Mouse (Mus musculus): ENCODE measurements around the gene Eefsec. TPM values are rescaled to one million over a fixed set of nuclear protein-coding genes. Genes with fewer than 3 reads are reported as not detected.
A peak's percentile ranks its signal among the peaks of the same experiment; 100 is the strongest.

Gene Eefsec
- polyA plus RNA-seq, 1 experiment, result 5.2 TPM

DNA sequence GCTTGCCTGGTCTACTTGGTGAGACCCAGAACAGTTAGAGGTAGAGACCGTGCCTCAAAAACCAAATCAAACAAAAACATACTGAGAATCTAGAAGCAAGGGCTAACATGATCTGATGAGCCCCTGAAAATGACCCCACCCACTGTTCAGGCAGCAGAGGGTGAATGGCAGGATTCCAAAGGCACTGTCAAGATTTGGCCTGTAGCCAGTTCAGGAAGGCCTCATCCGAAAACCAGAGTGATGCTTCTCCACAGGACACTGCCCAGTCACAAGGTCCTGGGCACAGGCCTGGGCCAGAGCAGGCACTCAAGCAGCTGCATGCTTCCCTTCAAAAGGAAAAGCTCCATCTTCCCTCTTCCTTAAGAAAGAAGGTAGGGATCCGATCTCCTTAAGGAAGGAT is 2.9 kb downstream of the Eefsec start:
- TF ChIP-seq POLR2A (IDR thresholded peaks at IDR 0.05; ENCODE audit: borderline replicate concordance, control insufficient read depth, low read depth, low read length) (no peak), CTCF (IDR thresholded peaks at IDR 0.05; ENCODE audit: control insufficient read depth, insufficient read depth, low read length) (no peak)
- Histone ChIP-seq H3K4me3 (replicated peaks; ENCODE audit: control insufficient read depth, low read depth, low read length) (no peak overlapping the region), H3K4me1 (ENCODE audit: control insufficient read depth, insufficient read depth, low read length) (peaks cover 2% of the 10 kb centered on the region; the same call in 1 of the 2 replicates), H3K27ac (ENCODE audit: control insufficient read depth, insufficient read depth, low read depth, low read length, poor library complexity) (no peak overlapping the region)
- WGBS, result 67% methylated on average over 3 of the region's 3 CpGs

DNA sequence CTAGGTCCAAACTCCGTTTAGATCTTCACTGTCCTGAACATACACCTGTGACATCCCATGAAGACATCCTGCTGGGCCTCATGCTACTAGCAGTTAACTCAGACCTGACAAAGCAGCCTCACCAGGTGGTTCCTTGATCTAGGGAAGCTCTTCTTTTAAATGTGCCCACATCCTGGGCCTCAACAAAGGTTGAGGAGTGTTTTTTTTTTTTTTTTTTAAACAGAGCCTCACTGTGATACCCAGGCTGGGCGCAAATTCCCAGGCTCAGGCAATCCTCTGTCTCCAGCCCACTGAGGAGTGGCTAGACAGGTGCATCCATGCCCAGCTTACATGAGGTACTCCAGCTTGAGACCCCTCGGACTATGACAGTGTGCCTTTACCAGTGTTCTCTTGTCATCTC is 3.8 kb downstream of the Eefsec start:
- Histone ChIP-seq H3K4me1 (ENCODE audit: control insufficient read depth, insufficient read depth, low read length) (peaks cover 2% of the 10 kb centered on the region; the same call in 1 of the 2 replicates), H3K4me3 (replicated peaks; ENCODE audit: control insufficient read depth, low read depth, low read length) (no peak overlapping the region), H3K27ac (ENCODE audit: control insufficient read depth, insufficient read depth, low read depth, low read length, poor library complexity) (no peak overlapping the region)
- 75% methylated on average over 3 of the region's 3 CpGs for WGBS
- TF ChIP-seq CTCF (IDR thresholded peaks at IDR 0.05; ENCODE audit: control insufficient read depth, insufficient read depth, low read length), result no peak
- TF ChIP-seq POLR2A (IDR thresholded peaks at IDR 0.05; ENCODE audit: borderline replicate concordance, control insufficient read depth, low read depth, low read length), result no peak

DNA sequence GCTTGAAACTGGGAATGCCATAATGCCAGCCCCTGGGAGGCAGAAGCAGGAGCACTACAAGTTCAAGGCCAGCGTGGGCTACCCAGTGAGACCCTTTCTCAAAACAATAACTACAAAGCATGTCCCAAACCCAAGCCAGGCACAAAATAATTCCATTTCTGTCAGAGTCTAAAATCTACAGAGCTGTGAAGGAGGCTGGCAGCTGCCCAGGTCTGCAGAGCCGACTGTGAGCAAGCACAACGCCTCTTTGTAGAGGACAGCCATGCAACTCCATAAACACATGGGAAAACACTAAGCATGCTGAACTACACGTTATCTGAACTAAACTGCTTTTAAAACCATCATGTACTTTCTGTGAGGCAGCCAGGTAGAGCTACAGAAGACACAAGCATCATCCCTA is 7.3 kb downstream of the Eefsec start:
- peaks cover 2% of the 10 kb centered on the region; the same call in 1 of the 2 replicates for H3K4me1 ChIP-seq (ENCODE audit: control insufficient read depth, insufficient read depth, low read length)
- WGBS, result 76% methylated on average over 4 of the region's 4 CpGs
- H3K4me3 ChIP-seq (replicated peaks; ENCODE audit: control insufficient read depth, low read depth, low read length), result no peak overlapping the region
- no peak overlapping the region for H3K27ac ChIP-seq (ENCODE audit: control insufficient read depth, insufficient read depth, low read depth, low read length, poor library complexity)
- TF ChIP-seq POLR2A (IDR thresholded peaks at IDR 0.05; ENCODE audit: borderline replicate concordance, control insufficient read depth, low read depth, low read length) (no peak), CTCF (IDR thresholded peaks at IDR 0.05; ENCODE audit: control insufficient read depth, insufficient read depth, low read length) (no peak)

DNA sequence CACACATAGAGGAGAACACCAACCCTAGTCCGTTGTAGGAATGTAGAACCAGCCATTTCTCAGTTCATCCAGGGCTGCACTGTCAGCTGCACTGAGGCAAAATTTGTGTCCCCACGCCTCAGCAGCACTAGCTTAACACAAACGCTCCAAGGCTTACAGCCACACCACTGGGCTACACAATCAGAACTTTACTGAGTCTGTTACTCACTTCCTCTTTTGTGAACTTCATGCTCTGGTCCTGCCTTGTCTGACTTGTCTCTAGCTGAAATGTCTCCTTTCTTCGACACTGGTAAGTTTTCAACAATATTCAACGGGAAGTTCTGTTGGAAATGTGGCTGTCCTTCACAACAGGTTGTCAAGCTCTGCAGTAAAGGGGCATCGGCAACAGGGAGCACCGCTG is 10.7 kb downstream of the Eefsec start:
- H3K27ac ChIP-seq (ENCODE audit: control insufficient read depth, insufficient read depth, low read depth, low read length, poor library complexity), result no peak overlapping the region
- TF ChIP-seq POLR2A (IDR thresholded peaks at IDR 0.05; ENCODE audit: borderline replicate concordance, control insufficient read depth, low read depth, low read length), result no peak
- TF ChIP-seq CTCF (IDR thresholded peaks at IDR 0.05; ENCODE audit: control insufficient read depth, insufficient read depth, low read length), result no peak
- 38% methylated on average over 7 of the region's 7 CpGs for WGBS
- H3K4me3 ChIP-seq (replicated peaks; ENCODE audit: control insufficient read depth, low read depth, low read length), result no peak overlapping the region
- H3K4me1 ChIP-seq (ENCODE audit: control insufficient read depth, insufficient read depth, low read length), result peaks cover 2% of the 10 kb centered on the region; the same call in 1 of the 2 replicates

DNA sequence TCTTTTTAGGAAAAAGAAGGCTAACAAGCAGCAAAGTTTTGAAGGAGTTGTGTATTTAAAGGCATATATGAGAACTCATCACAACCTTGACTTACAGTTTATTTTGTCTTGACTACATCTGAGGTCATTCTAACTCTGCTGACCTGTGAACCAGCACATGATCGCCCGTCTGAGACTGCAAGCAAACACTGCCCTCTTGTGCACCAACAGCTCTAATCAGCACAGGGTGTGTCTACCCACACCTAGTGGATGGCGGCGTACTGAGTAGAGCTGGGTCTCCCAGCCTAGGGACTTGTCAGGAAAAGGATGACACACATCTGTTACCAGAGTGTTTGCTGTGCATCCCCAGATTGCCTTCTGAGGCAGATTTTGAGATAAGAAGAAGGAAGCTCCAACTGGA is 15.1 kb downstream of the Eefsec start:
- TF ChIP-seq POLR2A (IDR thresholded peaks at IDR 0.05; ENCODE audit: borderline replicate concordance, control insufficient read depth, low read depth, low read length), result no peak
- TF ChIP-seq CTCF (IDR thresholded peaks at IDR 0.05; ENCODE audit: control insufficient read depth, insufficient read depth, low read length), result peak; percentile 63
- WGBS, result 24% methylated on average over 4 of the region's 4 CpGs
- Histone ChIP-seq H3K4me1 (ENCODE audit: control insufficient read depth, insufficient read depth, low read length) (no peaks in the 10 kb centered on the region), H3K4me3 (replicated peaks; ENCODE audit: control insufficient read depth, low read depth, low read length) (no peak overlapping the region), H3K27ac (ENCODE audit: control insufficient read depth, insufficient read depth, low read depth, low read length, poor library complexity) (no peak overlapping the region)

DNA sequence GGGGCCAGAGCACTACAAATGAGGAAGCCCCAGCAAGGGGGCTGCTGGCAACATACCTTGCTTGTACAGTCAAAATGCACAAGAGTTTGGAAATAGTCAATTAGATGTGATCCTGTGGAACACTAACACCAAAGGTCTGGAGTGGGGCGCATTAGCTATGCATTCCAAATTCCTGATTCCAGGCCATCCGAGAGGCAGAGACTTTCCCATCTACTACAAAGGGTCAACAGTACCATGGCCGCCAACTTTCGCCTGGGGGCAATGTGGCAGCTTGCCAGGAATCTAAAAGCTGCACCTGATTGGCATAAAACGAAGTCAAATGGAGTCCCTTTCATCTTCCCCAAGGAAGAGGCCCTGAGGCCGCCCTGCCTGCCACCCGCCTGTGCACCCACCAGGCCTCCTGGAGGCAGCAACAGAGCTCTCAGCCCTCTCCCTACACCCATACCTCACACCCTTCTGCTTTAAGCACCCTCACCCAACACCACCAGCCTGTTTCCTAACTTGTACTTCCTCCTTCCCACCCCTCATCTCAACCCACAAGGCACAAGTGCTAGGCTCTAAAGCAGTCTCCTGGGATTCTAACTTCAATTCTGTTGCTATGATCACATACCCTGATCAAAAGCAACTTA is 30.1 kb downstream of the Eefsec start:
- Histone ChIP-seq H3K27ac (ENCODE audit: control insufficient read depth, insufficient read depth, low read depth, low read length, poor library complexity) (no peak overlapping the region), H3K4me1 (ENCODE audit: control insufficient read depth, insufficient read depth, low read length) (peaks cover 2% of the 10 kb centered on the region), H3K4me3 (replicated peaks; ENCODE audit: control insufficient read depth, low read depth, low read length) (no peak overlapping the region)
- WGBS, result 68% methylated on average over 7 of the region's 7 CpGs
- no peak for TF ChIP-seq CTCF (IDR thresholded peaks at IDR 0.05; ENCODE audit: control insufficient read depth, insufficient read depth, low read length)
- no peak for TF ChIP-seq POLR2A (IDR thresholded peaks at IDR 0.05; ENCODE audit: borderline replicate concordance, control insufficient read depth, low read depth, low read length)

DNA sequence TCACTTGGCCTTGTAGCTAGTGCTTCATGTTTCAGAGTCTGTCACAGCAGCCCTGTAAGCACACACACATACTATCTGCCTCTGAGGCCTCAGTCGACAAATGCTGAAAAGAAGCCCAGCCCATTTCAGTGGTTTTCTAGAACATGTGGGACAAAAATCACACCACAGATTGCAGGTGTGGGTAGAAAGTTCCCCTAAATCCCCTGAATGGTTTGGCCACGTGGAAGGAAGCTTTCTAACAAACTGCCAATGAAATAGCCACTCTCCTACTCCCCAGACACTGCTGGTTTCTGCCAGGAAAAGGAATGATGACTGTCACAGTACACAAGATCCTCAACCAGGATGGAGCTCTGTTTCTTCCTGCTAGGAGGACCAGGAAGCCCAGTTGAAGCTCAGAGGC is 33.7 kb downstream of the Eefsec start:
- no peak overlapping the region for H3K27ac ChIP-seq (ENCODE audit: control insufficient read depth, insufficient read depth, low read depth, low read length, poor library complexity)
- 3% methylated on average over 2 of the region's 2 CpGs for WGBS
- no peak for TF ChIP-seq POLR2A (IDR thresholded peaks at IDR 0.05; ENCODE audit: borderline replicate concordance, control insufficient read depth, low read depth, low read length)
- TF ChIP-seq CTCF (IDR thresholded peaks at IDR 0.05; ENCODE audit: control insufficient read depth, insufficient read depth, low read length), result no peak
- H3K4me1 ChIP-seq (ENCODE audit: control insufficient read depth, insufficient read depth, low read length), result peaks cover 2% of the 10 kb centered on the region
- no peak overlapping the region for H3K4me3 ChIP-seq (replicated peaks; ENCODE audit: control insufficient read depth, low read depth, low read length)

DNA sequence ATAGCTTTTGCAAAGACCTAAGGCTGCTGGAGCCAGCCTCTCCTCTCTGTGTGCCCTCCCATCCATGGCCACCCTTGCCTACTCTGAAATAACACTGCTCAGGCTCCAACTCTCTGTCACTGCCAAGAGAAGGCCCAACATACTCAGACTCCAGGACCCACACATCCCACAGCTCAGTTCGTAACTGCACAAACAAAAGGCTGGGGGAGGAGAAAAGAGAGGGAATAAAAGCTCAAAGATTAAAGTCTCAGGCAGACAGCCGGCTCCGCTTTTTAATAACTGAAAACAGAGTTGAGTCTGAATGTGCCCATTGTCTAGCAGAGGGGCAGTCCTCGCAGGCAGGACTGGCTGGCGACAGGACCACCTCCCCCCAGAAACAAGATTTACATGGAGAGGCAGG is 36.8 kb downstream of the Eefsec start:
- no peak for TF ChIP-seq CTCF (IDR thresholded peaks at IDR 0.05; ENCODE audit: control insufficient read depth, insufficient read depth, low read length)
- TF ChIP-seq POLR2A (IDR thresholded peaks at IDR 0.05; ENCODE audit: borderline replicate concordance, control insufficient read depth, low read depth, low read length), result no peak
- WGBS, result 85% methylated on average over 5 of the region's 5 CpGs
- no peak overlapping the region for H3K27ac ChIP-seq (ENCODE audit: control insufficient read depth, insufficient read depth, low read depth, low read length, poor library complexity)
- H3K4me3 ChIP-seq (replicated peaks; ENCODE audit: control insufficient read depth, low read depth, low read length), result no peak overlapping the region
- no peaks in the 10 kb centered on the region; the same call in 1 of the 2 replicates for H3K4me1 ChIP-seq (ENCODE audit: control insufficient read depth, insufficient read depth, low read length)

DNA sequence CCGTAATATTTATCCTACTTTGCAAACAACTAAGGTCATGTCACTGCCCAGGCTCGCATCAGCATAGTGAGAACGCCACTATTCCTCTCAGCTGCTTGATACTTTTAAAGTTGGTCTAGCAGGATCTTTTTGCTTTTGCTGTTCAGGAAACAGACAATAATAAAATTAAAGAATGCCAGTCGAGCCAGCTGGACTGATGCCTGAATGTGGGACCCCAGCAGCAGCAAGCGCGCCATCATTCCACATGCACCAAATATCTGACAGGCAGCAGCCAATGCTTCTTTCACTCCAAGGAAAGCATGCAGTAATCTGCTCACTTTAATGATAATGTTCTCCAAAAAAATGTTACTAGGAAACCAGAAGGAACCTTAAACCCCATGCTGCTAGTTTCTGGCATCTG is 45.9 kb downstream of the Eefsec start:
- TF ChIP-seq CTCF (IDR thresholded peaks at IDR 0.05; ENCODE audit: control insufficient read depth, insufficient read depth, low read length), result no peak
- 80% methylated on average over 6 of the region's 6 CpGs for WGBS
- H3K27ac ChIP-seq (ENCODE audit: control insufficient read depth, insufficient read depth, low read depth, low read length, poor library complexity), result no peak overlapping the region
- no peaks in the 10 kb centered on the region for H3K4me1 ChIP-seq (ENCODE audit: control insufficient read depth, insufficient read depth, low read length)
- no peak overlapping the region for H3K4me3 ChIP-seq (replicated peaks; ENCODE audit: control insufficient read depth, low read depth, low read length)

All from bone marrow, adult 2 months (tissue).